Mouse (Mus musculus) MEL (cell line): Measurements from ENCODE around the gene Mrpl30. TPM values are rescaled to one million over a fixed set of nuclear protein-coding genes. Genes with fewer than 3 reads are reported as not detected.
A peak's percentile ranks its signal among the peaks of the same experiment; 100 is the strongest.

Experiments used
- DNase-seq: peaks from one replicate; pipeline ENCODE4 v3.0.0; 2011; ENCODE audit warnings: low read depth, low spot score
- H3K27ac ChIP-seq: 2 replicates; pipeline ENCODE4 v1.5.1; 2012; ENCODE audit warnings: low read depth, mild to moderate bottlenecking, control low read depth, low read length, moderate library complexity; ENCODE audit not compliant: control insufficient read depth
- H3K27me3 ChIP-seq, 2 experiments: fragments of 150-350 bp in 1 of 2; sonication (generic) in 1 of 2; 2 replicates each; pipeline ENCODE4 v1.6.1; 2012; ENCODE audit warnings: low read length in 2 of 2, mild to moderate bottlenecking in 2 of 2, improper control_type of control experiment in 1 of 2, moderate library complexity in 1 of 2; ENCODE audit not compliant: insufficient read depth in 2 of 2, control insufficient read depth in 1 of 2
- H3K36me3 ChIP-seq, 2 experiments: 2 replicates each; pipeline ENCODE4 v1.6.1; 2012 to 2014; ENCODE audit warnings: low read length in 2 of 2, improper control_type of control experiment in 1 of 2, inconsistent platforms in 1 of 2, mild to moderate bottlenecking in 1 of 2; ENCODE audit not compliant: insufficient read depth in 2 of 2, control insufficient read depth in 1 of 2
- H3K4me1 ChIP-seq, 2 experiments: fragments of 150-350 bp in 1 of 2; sonication (generic) in 1 of 2; 2 replicates each; pipeline ENCODE4 v1.6.1; 2012; ENCODE audit warnings: low read length in 2 of 2, improper control_type of control experiment in 1 of 2, mild to moderate bottlenecking in 1 of 2; ENCODE audit not compliant: insufficient read depth in 2 of 2, control insufficient read depth in 1 of 2
- H3K4me3 ChIP-seq, 2 experiments: fragments of 150-350 bp in 1 of 2; sonication (generic) in 1 of 2; 2 replicates each; pipeline ENCODE4 v1.5.1; 2012; ENCODE audit warnings: low read depth in 2 of 2, low read length in 2 of 2, mild to moderate bottlenecking in 2 of 2, moderate library complexity in 2 of 2, control low read depth in 1 of 2, improper control_type of control experiment in 1 of 2; ENCODE audit not compliant: control insufficient read depth in 1 of 2, insufficient read depth in 1 of 2
- H3K79me2 ChIP-seq: 2 replicates; pipeline ENCODE4 v1.6.1; 2012; ENCODE audit warnings: mild to moderate bottlenecking, low read length, moderate library complexity; ENCODE audit not compliant: control insufficient read depth, poor library complexity, insufficient read depth
- H3K9ac ChIP-seq: 2 replicates; pipeline ENCODE4 v1.6.1; 2012; ENCODE audit warnings: low read depth, mild to moderate bottlenecking, control low read depth, low read length, moderate library complexity; ENCODE audit not compliant: control insufficient read depth, poor library complexity, severe bottlenecking
- H3K9me3 ChIP-seq: fragments of 150-350 bp; sonication (generic); replicated peaks from 2 replicates; pipeline ENCODE4 v1.6.1; 2012; ENCODE audit warnings: mild to moderate bottlenecking, low read length, improper control_type of control experiment, moderate library complexity; ENCODE audit not compliant: insufficient read depth
- BHLHE40 ChIP-seq: IDR thresholded peaks from 2 replicates; pipeline ENCODE4 v1.6.1; 2012; ENCODE audit warnings: low read depth, mild to moderate bottlenecking, inconsistent platforms, low read length, improper control_type of control experiment, borderline replicate concordance
- CTCF ChIP-seq, 3 experiments: IDR thresholded peaks in 2 of 3; conservative IDR thresholded peaks in 1 of 3; 2 replicates each; pipeline ENCODE4 v1.5.1; 2011 to 2012; ENCODE audit warnings: low read length in 3 of 3, low read depth in 2 of 3, mild to moderate bottlenecking in 2 of 3, improper control_type of control experiment in 1 of 3, inconsistent platforms in 1 of 3, mixed read lengths in 1 of 3, moderate library complexity in 1 of 3; ENCODE audit not compliant: control insufficient read depth in 1 of 3, insufficient read depth in 1 of 3, poor library complexity in 1 of 3, severe bottlenecking in 1 of 3
- ELF1 ChIP-seq: IDR thresholded peaks from 2 replicates; pipeline ENCODE4 v1.6.1; 2014; ENCODE audit warnings: low read depth, mild to moderate bottlenecking, inconsistent platforms, low read length, improper control_type of control experiment, moderate library complexity
- GABPA ChIP-seq: IDR thresholded peaks from 2 replicates; pipeline ENCODE4 v1.6.1; 2012; ENCODE audit warnings: low read depth, mild to moderate bottlenecking, inconsistent platforms, low read length, improper control_type of control experiment, moderate library complexity
- GATA1 ChIP-seq: IDR thresholded peaks from 2 replicates; pipeline ENCODE4 v1.6.1; 2011; ENCODE audit warnings: low read depth, low read length, improper control_type of control experiment
- JUND ChIP-seq: IDR thresholded peaks from 2 replicates; pipeline ENCODE4 v1.6.1; 2011; ENCODE audit warnings: low read depth, mild to moderate bottlenecking, improper control_type of control experiment, low read length
- MAX ChIP-seq: IDR thresholded peaks from 2 replicates; pipeline ENCODE4 v1.6.1; 2011; ENCODE audit warnings: low read length, improper control_type of control experiment
- MAZ ChIP-seq: IDR thresholded peaks from 2 replicates; pipeline ENCODE4 v1.6.1; 2012; ENCODE audit warnings: low read depth, mild to moderate bottlenecking, inconsistent platforms, low read length, improper control_type of control experiment
- MXI1 ChIP-seq: IDR thresholded peaks from 2 replicates; pipeline ENCODE4 v1.6.1; 2011; ENCODE audit warnings: mild to moderate bottlenecking, low read depth, low read length, improper control_type of control experiment
- MYB ChIP-seq: IDR thresholded peaks from 2 replicates; pipeline ENCODE4 v1.6.1; 2011; ENCODE audit warnings: mild to moderate bottlenecking, low read depth, low read length, improper control_type of control experiment
- MYC ChIP-seq: IDR thresholded peaks from 2 replicates; pipeline ENCODE4 v1.6.1; 2011; ENCODE audit warnings: low read depth, mild to moderate bottlenecking, low read length, improper control_type of control experiment, moderate library complexity
- POLR2AphosphoS2 ChIP-seq: IDR thresholded peaks from 2 replicates; pipeline ENCODE4 v1.6.1; 2011; ENCODE audit warnings: low read length, improper control_type of control experiment
- POLR2AphosphoS5 ChIP-seq: IDR thresholded peaks from 2 replicates; pipeline ENCODE4 v1.6.1; 2012; ENCODE audit warnings: low read depth, borderline replicate concordance, mild to moderate bottlenecking, inconsistent platforms, low read length, moderate library complexity, mixed read lengths
- SIN3A ChIP-seq: IDR thresholded peaks from 2 replicates; pipeline ENCODE4 v1.6.1; 2012; ENCODE audit warnings: low read length, improper control_type of control experiment, inconsistent platforms
- SMC3 ChIP-seq: IDR thresholded peaks from 2 replicates; pipeline ENCODE4 v1.6.1; 2011; ENCODE audit warnings: low read depth, low read length, improper control_type of control experiment
- TBP ChIP-seq: IDR thresholded peaks from 2 replicates; pipeline ENCODE4 v1.8.0; 2011; ENCODE audit warnings: low read depth, low read length, improper control_type of control experiment
- USF1 ChIP-seq: IDR thresholded peaks from 2 replicates; pipeline ENCODE4 v1.6.1; 2014; ENCODE audit warnings: low read depth, mild to moderate bottlenecking, inconsistent platforms, low read length, improper control_type of control experiment, moderate library complexity
- ZC3H11A ChIP-seq: IDR thresholded peaks from 2 replicates; pipeline ENCODE4 v1.6.1; 2012; ENCODE audit warnings: low read depth, mild to moderate bottlenecking, inconsistent platforms, low read length, improper control_type of control experiment
- ZNF384 ChIP-seq: IDR thresholded peaks from 2 replicates; pipeline ENCODE4 v1.6.1; 2012; ENCODE audit warnings: low read depth, mild to moderate bottlenecking, inconsistent platforms, low read length, improper control_type of control experiment
- polyA plus RNA-seq, 2 experiments: library from polyadenylated mRNA; stranded (reverse) in 1 of 2; unstranded in 1 of 2; fragments of >175 nt in 1 of 2; fragments of >200 nt in 1 of 2; gene quantifications; 2 replicates each; pipeline versions ENCODE4 v1.2.1 to v1.2.4; 2012; ENCODE audit warnings: low replicate concordance in 2 of 2, low read depth in 1 of 2; ENCODE audit not compliant: insufficient read length in 2 of 2, insufficient read depth in 1 of 2, missing spikeins in 1 of 2
- total RNA-seq: library from RNA; depleted of rRNA; stranded (reverse); fragments of 300-350 nt; gene quantifications from 2 replicates; pipeline ENCODE4 v1.2.3, GENCODE M21; 2012

The Mrpl30 gene
- total and polyA plus RNA-seq, 3 experiments = 189 to 260 (median 255) TPM

DNA sequence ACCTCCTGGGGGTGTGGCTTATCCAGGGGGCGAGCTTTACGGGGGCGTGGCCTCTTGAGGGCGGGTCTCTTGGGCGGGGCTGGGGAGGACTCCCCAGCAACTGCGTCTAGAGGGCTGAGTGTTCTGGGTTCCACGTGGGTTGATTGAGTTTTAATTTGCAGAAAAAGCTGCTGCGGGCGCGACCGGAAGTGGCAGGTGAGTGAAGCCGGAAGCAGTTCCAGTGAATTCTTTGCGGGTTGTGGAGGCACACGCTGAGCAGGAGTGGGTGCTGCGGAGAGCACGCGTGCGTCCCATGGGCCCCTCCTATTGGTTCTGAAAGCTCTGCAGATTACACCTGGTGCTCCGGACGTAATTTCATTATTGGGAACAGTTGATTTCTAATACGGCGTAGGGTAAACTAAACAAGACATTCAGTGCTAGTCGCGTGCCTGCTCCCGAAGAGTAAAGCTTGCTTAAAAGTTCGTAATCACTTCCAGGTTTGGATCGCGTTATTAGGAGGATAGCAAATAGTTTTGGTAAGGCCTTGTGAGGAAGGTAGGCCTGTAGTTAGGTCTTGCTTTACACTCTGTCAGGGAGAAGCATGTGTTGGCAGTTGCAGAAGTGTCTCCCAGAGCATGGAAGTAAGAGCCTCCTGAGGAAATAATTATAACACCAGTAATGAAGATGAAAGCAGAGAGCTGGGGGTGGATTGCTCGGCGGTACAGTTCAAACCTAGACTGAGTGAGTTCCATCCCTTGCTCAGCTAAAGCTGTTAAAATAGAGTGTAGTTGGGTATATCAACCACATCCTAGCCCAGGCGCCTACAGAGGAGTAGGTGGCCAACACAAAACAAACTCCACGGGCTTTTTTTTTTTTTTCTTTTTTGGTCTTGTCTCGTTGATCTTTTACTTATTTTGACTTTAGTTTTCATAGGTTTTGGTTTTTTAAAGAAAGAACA is 17.9 kb upstream of the Mrpl30 start (continued):
- TF ChIP-seq SMC3 = no peak
- TF ChIP-seq MYB = 0 out of 2 replicates have a peak, but pooled peaks have one; percentile 41
- peak; percentile 78 for TF ChIP-seq ELF1

DNA sequence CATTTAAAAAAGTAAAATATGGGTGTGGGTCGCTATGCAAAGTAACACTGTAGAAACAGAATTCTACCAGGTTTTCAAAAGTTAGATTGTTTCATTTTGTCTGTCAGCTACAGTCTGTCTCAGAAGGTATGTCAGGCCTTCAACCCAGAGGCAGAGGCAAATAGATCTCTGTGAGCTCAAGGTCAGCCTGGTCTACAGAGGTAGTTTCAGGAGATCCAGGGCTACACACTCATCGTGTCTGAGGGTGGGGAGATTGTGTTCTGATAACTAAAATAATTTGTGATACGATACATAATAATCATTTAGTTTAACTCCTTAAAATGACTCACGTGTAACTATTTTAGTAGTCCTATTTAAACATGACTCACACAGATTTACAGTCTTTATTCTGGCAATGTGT is 17.1 kb upstream of the Mrpl30 start:
- peaks cover 0 to 13% of the 10 kb centered on the region in 2 experiments; a peak in 3 of 4 replicates for H3K36me3 ChIP-seq
- H3K4me1 ChIP-seq = peaks cover 2 to 13% of the 10 kb centered on the region in 2 experiments; a peak in 3 of 4 replicates
- DNase-seq = peak; percentile 47
- H3K9me3 ChIP-seq = no peaks in the 10 kb centered on the region
- TF ChIP-seq ELF1 = no peak
- no peak for TF ChIP-seq MYB
- no peak for TF ChIP-seq MXI1
- no peak for TF ChIP-seq CTCF (IDR thresholded peaks at IDR 0.05 in 2 of 3, conservative IDR thresholded peaks at IDR 0.05 in 1 of 3; ENCODE audit: control insufficient read depth in 1 of 3, insufficient read depth in 1 of 3, low read depth in 2 of 3, low read length in 3 of 3, poor library complexity in 1 of 3, severe bottlenecking in 1 of 3)
- no peak for TF ChIP-seq MAZ
- TF ChIP-seq JUND = no peak
- no peak for TF ChIP-seq SMC3
- no peak for TF ChIP-seq USF1
- TF ChIP-seq GABPA = no peak
- no peak for TF ChIP-seq MYC
- TF ChIP-seq GATA1 = no peak
- TF ChIP-seq ZNF384 = no peak
- TF ChIP-seq POLR2AphosphoS2 = no peak
- no peak for TF ChIP-seq BHLHE40
- no peak for TF ChIP-seq TBP
- TF ChIP-seq POLR2AphosphoS5 = no peak
- TF ChIP-seq SIN3A = no peak
- TF ChIP-seq ZC3H11A = no peak
- no peak for TF ChIP-seq MAX
- TF ChIP-seq, all 39 proteins: peak for 0
- peak overlapping the region; percentile 78 for H3K9ac ChIP-seq
- peak overlapping the region; percentile 89 for H3K27ac ChIP-seq
- no peaks in the 10 kb centered on the region for H3K27me3 ChIP-seq
- no peaks in the 10 kb centered on the region; the same call in 1 of the 2 replicates for H3K79me2 ChIP-seq
- H3K4me3 ChIP-seq = peak overlapping the region; percentile 81 to 82
